Mouse (Mus musculus) olfactory bulb, adult 2 months (tissue): Measurements from ENCODE around the gene E130114P18Rik. TPM values are rescaled to one million over a fixed set of nuclear protein-coding genes. Genes with fewer than 3 reads are reported as not detected.

Experiments
- H3K27ac ChIP-seq: fragments of 200-500 bp; 2 replicates; pipeline ENCODE4 v1.5.1; 2012; ENCODE audit warnings: low read depth, low read length; ENCODE audit not compliant: insufficient read depth
- H3K4me1 ChIP-seq: fragments of 200-500 bp; 2 replicates; pipeline ENCODE4 v1.6.1; 2012; ENCODE audit warnings: low read length; ENCODE audit not compliant: control insufficient read depth, insufficient read depth
- H3K4me3 ChIP-seq: fragments of 200-500 bp; 2 replicates; pipeline ENCODE4 v1.5.1; 2012; ENCODE audit warnings: mild to moderate bottlenecking, low read depth, low read length, moderate library complexity; ENCODE audit not compliant: insufficient read depth
- CTCF ChIP-seq: fragments of 200-500 bp; IDR thresholded peaks from 2 replicates; pipeline ENCODE4 v1.5.1; 2012; ENCODE audit warnings: low read depth, mild to moderate bottlenecking, low read length, moderate library complexity; ENCODE audit not compliant: insufficient read depth
- POLR2A ChIP-seq: fragments of 200-500 bp; IDR thresholded peaks from 2 replicates; pipeline ENCODE4 v1.6.1; 2012; ENCODE audit warnings: mild to moderate bottlenecking, low read depth, low read length, moderate library complexity; ENCODE audit not compliant: insufficient read depth
- WGBS: fragments of 180-500 bp; shearing (Covaris S2); methylation state at CpG from one replicate; pipeline ENCODE4 v1.1.7; 2018; 5-methylcytosine and 5-hydroxymethylcytosine counted together
- polyA plus RNA-seq: library from polyadenylated mRNA; stranded (reverse); fragments of >200 nt; gene quantifications from 2 replicates; pipeline ENCODE4 v1.2.4, GENCODE M21; 2012; ENCODE audit warnings: low replicate concordance; ENCODE audit not compliant: missing spikeins, insufficient read depth, insufficient read length

Gene E130114P18Rik
- polyA plus RNA-seq, 1 experiment: not detected

DNA sequence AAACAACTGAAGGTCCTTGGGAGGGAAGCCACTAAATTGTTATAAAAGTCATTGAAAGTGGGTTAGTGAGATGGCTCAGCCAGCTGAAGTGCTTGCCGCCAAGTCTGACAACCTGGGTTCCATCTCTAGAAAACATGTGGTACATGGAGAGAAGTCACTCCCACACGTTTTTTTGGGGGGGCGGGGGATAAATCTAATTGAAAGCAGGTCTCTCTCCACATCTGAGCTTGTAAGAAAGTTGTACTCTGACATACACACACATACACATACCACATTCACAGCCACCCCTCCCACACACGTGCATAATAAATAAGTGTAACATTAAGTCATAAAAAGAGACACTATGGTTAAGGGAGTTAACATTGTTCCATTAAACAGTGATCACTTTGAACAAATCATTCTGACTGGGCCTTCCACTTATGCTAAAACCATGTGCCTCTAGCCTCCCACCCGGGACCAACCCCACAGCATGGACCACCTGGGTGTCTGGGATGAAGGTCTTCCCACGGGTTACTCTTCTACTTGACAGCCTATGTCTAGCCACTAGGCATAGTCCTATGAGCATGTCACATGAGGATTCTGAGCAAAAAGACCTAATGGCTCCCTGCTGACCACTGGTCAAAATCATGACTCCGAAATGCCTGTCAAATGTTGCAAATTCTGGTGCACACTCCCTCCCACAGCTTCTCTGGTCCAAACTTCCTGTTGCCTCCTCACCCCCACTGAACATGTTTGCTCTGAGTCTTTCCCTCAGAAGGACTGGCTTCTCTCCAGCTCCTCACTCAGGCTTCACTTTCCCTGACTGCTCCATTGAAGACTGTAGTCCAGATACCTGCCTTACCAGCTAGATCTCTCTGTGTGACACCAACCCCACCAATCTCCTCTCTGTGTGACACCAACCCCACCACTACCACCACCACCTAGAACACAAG is 80.9 kb downstream of the E130114P18Rik start:
- 84% methylated on average over 7 of the region's 7 CpGs for WGBS

GRCm38 (mm10) chr4:97695414-97696040 is 82.4 kb downstream of the E130114P18Rik start:
- WGBS: 69% methylated on average over 7 of the region's 7 CpGs
- no peaks in the 10 kb centered on the region for H3K4me1 ChIP-seq
- no peak for TF ChIP-seq POLR2A
- no peak for TF ChIP-seq CTCF

More for the DNA sequence above, 80.9 kb downstream of the E130114P18Rik start:
- Histone ChIP-seq H3K4me1 (no peaks in the 10 kb centered on the region), H3K4me3 (no peak overlapping the region), H3K27ac (no peak overlapping the region)
- TF ChIP-seq CTCF (no peak), POLR2A (no peak)

GRCm38 (mm10) chr4:97693931-97694330 is 83.9 kb downstream of the E130114P18Rik start:
- 93% methylated on average over 4 of the region's 4 CpGs for WGBS
- Histone ChIP-seq H3K4me3 (no peak overlapping the region), H3K27ac (no peak overlapping the region), H3K4me1 (no peaks in the 10 kb centered on the region)
- no peak for TF ChIP-seq POLR2A
- no peak for TF ChIP-seq CTCF

More at GRCm38 (mm10) chr4:97695414-97696040, 82.4 kb downstream of the E130114P18Rik start:
- Histone ChIP-seq H3K27ac (no peak overlapping the region), H3K4me3 (no peak overlapping the region)

DNA sequence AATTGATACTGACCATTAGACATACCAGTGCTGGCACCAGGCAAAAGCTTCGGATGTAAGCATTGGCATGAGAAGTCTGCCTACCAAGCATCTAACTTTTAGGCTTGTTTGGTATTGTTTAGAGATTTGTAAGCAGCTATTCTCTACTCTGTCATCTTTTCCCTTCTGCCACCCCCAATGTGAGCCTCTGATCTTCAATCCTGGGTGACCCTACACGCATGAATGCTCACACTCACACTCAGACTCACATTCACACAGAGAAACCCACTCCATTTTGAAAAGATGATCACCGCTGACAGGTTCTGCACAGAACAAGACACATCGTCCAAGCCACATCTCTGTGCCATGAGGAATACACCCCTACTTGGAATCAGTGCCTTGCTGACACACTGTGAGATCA is 84.8 kb downstream of the E130114P18Rik start:
- Histone ChIP-seq H3K27ac (no peak overlapping the region), H3K4me1 (no peaks in the 10 kb centered on the region), H3K4me3 (no peak overlapping the region)
- TF ChIP-seq CTCF: no peak
- TF ChIP-seq POLR2A: no peak
- 94% methylated on average over 4 of the region's 4 CpGs for WGBS

DNA sequence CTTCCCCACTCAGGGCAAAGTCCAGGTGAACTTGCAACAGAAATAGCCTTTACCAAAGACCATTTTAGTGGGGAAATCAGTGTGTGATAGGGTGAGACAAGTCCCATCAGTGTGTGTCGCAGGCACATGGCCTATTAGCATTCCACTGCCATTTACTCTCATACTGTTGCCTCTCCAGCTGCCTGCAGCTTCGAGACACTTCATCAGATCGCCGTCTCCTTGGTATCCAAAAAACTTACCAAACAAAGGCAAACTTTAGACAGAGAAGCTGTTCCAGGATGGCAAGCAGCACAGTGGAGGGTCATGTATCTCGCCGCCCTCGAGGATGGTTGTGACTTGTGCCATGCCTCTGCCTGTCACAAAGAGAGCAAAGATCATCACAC is 87.5 kb downstream of the E130114P18Rik start:
- no peaks in the 10 kb centered on the region for H3K4me1 ChIP-seq
- no peak overlapping the region for H3K4me3 ChIP-seq
- 84% methylated on average over 7 of the region's 7 CpGs for WGBS
- no peak overlapping the region for H3K27ac ChIP-seq
- no peak for TF ChIP-seq CTCF
- no peak for TF ChIP-seq POLR2A

DNA sequence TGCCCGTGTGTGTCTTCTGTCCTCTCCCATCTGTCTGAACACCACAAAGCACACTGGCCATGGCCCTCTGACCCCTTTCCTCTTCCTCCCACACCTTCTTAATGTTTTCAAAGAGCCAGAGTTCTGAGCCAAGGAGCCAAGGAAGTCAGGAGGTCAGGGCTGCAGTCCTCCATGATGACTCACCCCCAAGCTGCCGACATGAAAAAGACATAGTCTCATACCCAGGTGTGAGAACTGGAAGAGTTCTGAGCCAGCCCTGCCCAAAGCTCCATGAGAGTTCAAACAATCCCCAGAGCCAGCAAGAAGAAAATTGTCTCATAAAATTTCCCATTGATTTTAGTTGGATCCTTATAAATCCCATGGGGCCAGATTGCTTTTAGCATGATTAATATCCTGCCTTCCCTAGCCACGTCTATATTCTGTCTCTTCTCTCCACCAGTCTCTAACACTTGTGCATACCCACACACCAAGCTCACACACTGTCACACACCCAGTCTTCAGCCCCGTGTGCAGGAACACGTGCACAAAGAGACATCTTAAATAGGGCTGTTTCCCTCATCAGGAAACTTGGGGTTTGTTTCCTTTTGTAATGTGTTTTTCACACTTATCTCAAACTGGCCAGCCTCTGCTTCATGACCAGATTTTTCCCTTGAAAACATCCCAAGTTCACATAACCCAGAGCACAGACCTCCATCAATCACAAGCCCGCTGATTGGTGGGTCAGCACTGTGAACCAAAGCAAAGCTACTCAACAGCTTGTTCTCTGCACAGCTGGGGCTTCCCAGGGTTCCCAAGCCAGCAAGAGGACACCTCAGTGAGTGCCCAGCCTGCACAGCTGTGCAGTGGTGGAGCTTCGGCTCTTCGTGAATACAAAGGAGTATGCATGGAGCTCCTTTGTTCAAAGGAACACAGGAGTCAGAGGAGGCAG is 88.2 kb downstream of the E130114P18Rik start:
- H3K4me3 ChIP-seq: no peak overlapping the region
- WGBS: 76% methylated on average over 8 of the region's 8 CpGs
- TF ChIP-seq CTCF (no peak), POLR2A (no peak)
- no peak overlapping the region for H3K27ac ChIP-seq
- H3K4me1 ChIP-seq: no peaks in the 10 kb centered on the region

- TF ChIP-seq POLR2A (no peak), CTCF (no peak)
- no peak overlapping the region for H3K27ac ChIP-seq
- H3K4me3 ChIP-seq: no peak overlapping the region
- H3K4me1 ChIP-seq: no peaks in the 10 kb centered on the region
- WGBS: 86% methylated on average over 5 of the region's 5 CpGs
Measured at GRCm38 (mm10) chr4:97686020-97686419, 91.9 kb downstream of the E130114P18Rik start.

DNA sequence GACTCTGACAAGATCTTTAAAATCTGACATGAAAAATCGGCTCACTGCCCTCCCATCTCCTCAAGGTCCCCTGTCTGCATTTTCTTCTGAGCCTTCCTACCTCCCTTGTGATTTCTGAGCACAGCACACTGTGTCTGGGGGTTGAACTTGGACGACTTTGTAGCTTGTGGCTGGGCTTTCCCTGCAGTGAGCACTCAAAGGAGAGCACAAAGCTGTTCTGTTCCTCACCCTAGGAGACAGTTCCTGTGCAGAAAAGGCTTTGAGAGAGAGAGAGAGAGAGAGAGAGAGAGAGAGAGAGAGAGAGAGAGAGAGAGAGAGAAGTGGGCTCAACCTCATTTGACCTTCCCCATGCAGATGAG is 101.3 kb downstream of the E130114P18Rik start:
- TF ChIP-seq POLR2A: no peak
- no peak for TF ChIP-seq CTCF
- H3K27ac ChIP-seq: peak overlapping the region; percentile 79
- H3K4me3 ChIP-seq: no peak overlapping the region
- WGBS: 33% methylated on average over 2 of the region's 2 CpGs
- H3K4me1 ChIP-seq: peaks cover 8% of the 10 kb centered on the region; the same call in 1 of the 2 replicates
